Mouse (Mus musculus) midbrain, embryonic 15.5 days (tissue): ENCODE data around the gene Ano10. TPM values are rescaled to one million over a fixed set of nuclear protein-coding genes. Genes with fewer than 3 reads are reported as not detected.

Experiments
- ATAC-seq: fragments of 200-750 bp; cut with Nextera tagmentation; replicated peaks from 2 replicates; pipeline ENCODE4 v1.8.0; 2017; ENCODE audit warnings: moderate TSS enrichment
- H3K27ac ChIP-seq: fragments of 300-500 bp; sonication (generic); 2 replicates; pipeline ENCODE4 v1.5.1; 2015; ENCODE audit warnings: mild to moderate bottlenecking, inconsistent platforms
- H3K27me3 ChIP-seq: fragments of 300-500 bp; sonication (generic); replicated peaks from 2 replicates; pipeline ENCODE4 v1.6.1; 2015; ENCODE audit warnings: inconsistent platforms
- H3K36me3 ChIP-seq: fragments of 300-500 bp; sonication (generic); replicated peaks from 2 replicates; pipeline ENCODE4 v1.6.1; 2015; ENCODE audit warnings: inconsistent platforms
- H3K4me1 ChIP-seq: fragments of 300-500 bp; sonication (generic); 2 replicates; pipeline ENCODE4 v1.6.1; 2015; ENCODE audit warnings: inconsistent platforms
- H3K4me2 ChIP-seq: fragments of 300-500 bp; sonication (generic); 2 replicates; pipeline ENCODE4 v1.6.1; 2015; ENCODE audit warnings: inconsistent platforms, mild to moderate bottlenecking, moderate library complexity
- H3K4me3 ChIP-seq: fragments of 300-500 bp; sonication (generic); 2 replicates; pipeline ENCODE4 v1.5.1; 2015; ENCODE audit warnings: mild to moderate bottlenecking, inconsistent platforms
- H3K9ac ChIP-seq: fragments of 300-500 bp; sonication (generic); 2 replicates; pipeline ENCODE4 v1.6.1; 2015; ENCODE audit warnings: mild to moderate bottlenecking, inconsistent platforms
- H3K9me3 ChIP-seq: fragments of 300-500 bp; sonication (generic); 2 replicates; pipeline ENCODE4 v1.6.1; 2016; ENCODE audit warnings: inconsistent platforms
- WGBS: fragments of 180-500 bp; shearing (Covaris S2); methylation state at CpG from one replicate; pipeline ENCODE4 v1.1.7; 2015; ENCODE audit warnings: mixed read lengths; 5-methylcytosine and 5-hydroxymethylcytosine counted together
- polyA plus RNA-seq: library from polyadenylated mRNA; unstranded; fragments of >200 nt; fragmentation: Nextera tagmentation; extraction: Ambion mirVana; gene quantifications from 2 replicates; pipeline ENCODE4 v1.2.1, GENCODE M21; 2015

Gene Ano10
- polyA plus RNA-seq, 1 experiment from 2014 or later = 39.7 TPM

GRCm38 (mm10) chr9:122265526-122266210, 28.6 kb downstream of the Ano10 start:
- Histone ChIP-seq H3K4me1 (no peaks in the 10 kb centered on the region), H3K27me3 (no peaks in the 10 kb centered on the region), H3K9me3 (no peaks in the 10 kb centered on the region), H3K36me3 (peaks cover 14% of the 10 kb centered on the region; the same call in 1 of the 2 replicates), H3K27ac (no peak overlapping the region), H3K4me3 (no peak overlapping the region), H3K9ac (no peak overlapping the region), H3K4me2 (no peak overlapping the region)
- WGBS = 83% methylated on average over 10 of the region's 10 CpGs
- no peak for ATAC-seq

- Histone ChIP-seq H3K4me1 (no peaks in the 10 kb centered on the region), H3K9me3 (no peaks in the 10 kb centered on the region), H3K4me3 (no peak overlapping the region), H3K9ac (no peak overlapping the region), H3K27me3 (no peaks in the 10 kb centered on the region), H3K4me2 (no peak overlapping the region), H3K27ac (no peak overlapping the region), H3K36me3 (peaks cover 18% of the 10 kb centered on the region; the same call in 1 of the 2 replicates)
- no peak for ATAC-seq
Measured at GRCm38 (mm10) chr9:122263140-122263539, 31.1 kb downstream of the Ano10 start.

GRCm38 (mm10) chr9:122254386-122254785, 39.8 kb downstream of the Ano10 start:
- H3K4me1 ChIP-seq = no peaks in the 10 kb centered on the region
- ATAC-seq = no peak
- no peak overlapping the region for H3K4me2 ChIP-seq
- peaks cover 11% of the 10 kb centered on the region; the same call in 1 of the 2 replicates for H3K36me3 ChIP-seq
- no peaks in the 10 kb centered on the region for H3K27me3 ChIP-seq
- H3K27ac ChIP-seq = no peak overlapping the region
- H3K4me3 ChIP-seq = no peak overlapping the region
- WGBS = 95% methylated on average over 3 of the region's 3 CpGs
- H3K9me3 ChIP-seq = no peaks in the 10 kb centered on the region
- H3K9ac ChIP-seq = no peak overlapping the region

GRCm38 (mm10) chr9:122252113-122252512, 42.1 kb downstream of the Ano10 start:
- Histone ChIP-seq H3K4me3 (no peak overlapping the region), H3K27me3 (no peaks in the 10 kb centered on the region), H3K4me1 (no peaks in the 10 kb centered on the region), H3K27ac (no peak overlapping the region), H3K9me3 (no peaks in the 10 kb centered on the region), H3K4me2 (no peak overlapping the region), H3K36me3 (peaks cover 11% of the 10 kb centered on the region; the same call in 1 of the 2 replicates), H3K9ac (no peak overlapping the region)
- WGBS = 89% methylated on average over 1 of the region's 1 CpGs
- no peak for ATAC-seq

- peak; percentile 62; the same call in 1 of the 2 replicates for ATAC-seq
- Histone ChIP-seq H3K27ac (no peak overlapping the region), H3K4me1 (no peaks in the 10 kb centered on the region), H3K4me2 (no peak overlapping the region), H3K9ac (no peak overlapping the region), H3K27me3 (no peaks in the 10 kb centered on the region), H3K36me3 (peaks cover 11% of the 10 kb centered on the region; the same call in 1 of the 2 replicates), H3K9me3 (no peaks in the 10 kb centered on the region), H3K4me3 (no peak overlapping the region)
- WGBS = 31% methylated on average over 8 of the region's 8 CpGs
Measured at GRCm38 (mm10) chr9:122248168-122248567, 46.1 kb downstream of the Ano10 start.

- no peak overlapping the region for H3K4me3 ChIP-seq
- H3K4me2 ChIP-seq = no peak overlapping the region
- peaks cover 8% of the 10 kb centered on the region; the same call in 1 of the 2 replicates for H3K36me3 ChIP-seq
- no peak overlapping the region for H3K27ac ChIP-seq
- 43% methylated on average over 13 of the region's 13 CpGs for WGBS
- H3K9me3 ChIP-seq = no peaks in the 10 kb centered on the region
- ATAC-seq = peak; percentile 72; the same call in 1 of the 2 replicates
- no peaks in the 10 kb centered on the region for H3K27me3 ChIP-seq
- no peaks in the 10 kb centered on the region for H3K4me1 ChIP-seq
- H3K9ac ChIP-seq = no peak overlapping the region
Measured at GRCm38 (mm10) chr9:122247430-122248027, 46.7 kb downstream of the Ano10 start.

GRCm38 (mm10) chr9:122245879-122246278, 48.3 kb downstream of the Ano10 start:
- no peaks in the 10 kb centered on the region for H3K27me3 ChIP-seq
- H3K9me3 ChIP-seq = no peaks in the 10 kb centered on the region
- WGBS = 84% methylated on average over 8 of the region's 8 CpGs
- H3K4me1 ChIP-seq = 0 out of 2 replicates have a peak, but pooled peaks cover 3% of the 10 kb centered on the region
- H3K4me3 ChIP-seq = no peak overlapping the region
- no peak overlapping the region for H3K9ac ChIP-seq
- H3K27ac ChIP-seq = no peak overlapping the region
- ATAC-seq = no peak
- 0 out of 2 replicates have a peak, but pooled peaks cover under 1% of the 10 kb centered on the region for H3K36me3 ChIP-seq
- H3K4me2 ChIP-seq = no peak overlapping the region

GRCm38 (mm10) chr9:122245471-122245870, 48.8 kb downstream of the Ano10 start:
- 52% methylated on average over 4 of the region's 4 CpGs for WGBS
- Histone ChIP-seq H3K9me3 (no peaks in the 10 kb centered on the region), H3K36me3 (no peaks in the 10 kb centered on the region), H3K9ac (no peak overlapping the region), H3K4me2 (no peak overlapping the region), H3K27me3 (no peaks in the 10 kb centered on the region), H3K27ac (no peak overlapping the region), H3K4me1 (0 out of 2 replicates have a peak, but pooled peaks cover 3% of the 10 kb centered on the region), H3K4me3 (no peak overlapping the region)
- no peak for ATAC-seq

- WGBS = 43% methylated on average over 2 of the region's 2 CpGs
- Histone ChIP-seq H3K36me3 (no peaks in the 10 kb centered on the region), H3K27ac (no peak overlapping the region)
Measured at GRCm38 (mm10) chr9:122244800-122245165, 49.4 kb downstream of the Ano10 start.

GRCm38 (mm10) chr9:122244080-122244799, 50.0 kb downstream of the Ano10 start:
- Histone ChIP-seq H3K36me3 (no peaks in the 10 kb centered on the region), H3K27me3 (no peaks in the 10 kb centered on the region), H3K9me3 (no peaks in the 10 kb centered on the region), H3K4me1 (0 out of 2 replicates have a peak, but pooled peaks cover 3% of the 10 kb centered on the region), H3K27ac (no peak overlapping the region), H3K9ac (no peak overlapping the region), H3K4me2 (no peak overlapping the region), H3K4me3 (no peak overlapping the region)
- no peak for ATAC-seq
- WGBS = 35% methylated on average over 4 of the region's 4 CpGs

More at GRCm38 (mm10) chr9:122244800-122245165, 49.4 kb downstream of the Ano10 start:
- H3K27me3 ChIP-seq = no peaks in the 10 kb centered on the region
- H3K4me2 ChIP-seq = no peak overlapping the region
- no peak for ATAC-seq
- no peaks in the 10 kb centered on the region for H3K9me3 ChIP-seq
- H3K4me3 ChIP-seq = no peak overlapping the region
- H3K9ac ChIP-seq = no peak overlapping the region
- 0 out of 2 replicates have a peak, but pooled peaks cover 3% of the 10 kb centered on the region for H3K4me1 ChIP-seq

GRCm38 (mm10) chr9:122243297-122243696, 50.9 kb downstream of the Ano10 start:
- no peak for ATAC-seq
- WGBS = 78% methylated on average over 1 of the region's 1 CpGs

GRCm38 (mm10) chr9:122242856-122243255, 51.4 kb downstream of the Ano10 start:
- ATAC-seq = no peak
- 0 out of 2 replicates have a peak, but pooled peaks cover 3% of the 10 kb centered on the region for H3K4me1 ChIP-seq
- H3K4me3 ChIP-seq = no peak overlapping the region
- WGBS = 41% methylated on average over 7 of the region's 7 CpGs
- H3K36me3 ChIP-seq = no peaks in the 10 kb centered on the region
- H3K9me3 ChIP-seq = no peaks in the 10 kb centered on the region
- no peak overlapping the region for H3K27ac ChIP-seq
- H3K27me3 ChIP-seq = no peaks in the 10 kb centered on the region
- H3K4me2 ChIP-seq = no peak overlapping the region
- H3K9ac ChIP-seq = no peak overlapping the region

More at GRCm38 (mm10) chr9:122243297-122243696, 50.9 kb downstream of the Ano10 start:
- Histone ChIP-seq H3K9ac (no peak overlapping the region), H3K27me3 (no peaks in the 10 kb centered on the region), H3K36me3 (no peaks in the 10 kb centered on the region), H3K4me1 (0 out of 2 replicates have a peak, but pooled peaks cover 3% of the 10 kb centered on the region), H3K9me3 (no peaks in the 10 kb centered on the region), H3K27ac (no peak overlapping the region), H3K4me3 (no peak overlapping the region), H3K4me2 (no peak overlapping the region)
